Mouse (Mus musculus) limb, embryonic 14.5 days (tissue): Measurements from ENCODE around the gene Cdkl4. TPM values are rescaled to one million over a fixed set of nuclear protein-coding genes. Genes with fewer than 3 reads are reported as not detected.

Source experiments
- ATAC-seq: fragments of 200-750 bp; cut with Nextera tagmentation; 2 replicates; pipeline ENCODE4 v1.8.0; 2017; ENCODE audit warnings: low read depth, moderate number of reproducible peaks, moderate TSS enrichment; ENCODE audit not compliant: low FRiP score
- DNase-seq: peaks from one replicate; pipeline ENCODE4 v3.0.0-alpha.2; 2015; ENCODE audit warnings: low spot score
- H3K27ac ChIP-seq: fragments of 300-500 bp; sonication (generic); replicated peaks from 2 replicates; pipeline ENCODE4 v1.5.1; 2014; ENCODE audit warnings: low read depth, mild to moderate bottlenecking, low read length, moderate library complexity, mixed read lengths
- H3K27me3 ChIP-seq: fragments of 300-500 bp; sonication (generic); 2 replicates; pipeline ENCODE4 v1.6.1; 2014; ENCODE audit warnings: low read length, mixed read lengths; ENCODE audit not compliant: control insufficient read depth, insufficient read depth
- H3K36me3 ChIP-seq: fragments of 300-500 bp; sonication (generic); 2 replicates; pipeline ENCODE4 v1.6.1; 2014; ENCODE audit warnings: mild to moderate bottlenecking, low read length, moderate library complexity, mixed read lengths; ENCODE audit not compliant: control insufficient read depth, insufficient read depth
- H3K4me1 ChIP-seq: fragments of 300-500 bp; sonication (generic); 2 replicates; pipeline ENCODE4 v1.6.1; 2014; ENCODE audit warnings: antibody characterized with exemption, low read length, mixed read lengths; ENCODE audit not compliant: control insufficient read depth, insufficient read depth
- H3K4me2 ChIP-seq: fragments of 300-500 bp; sonication (generic); replicated peaks from 2 replicates; pipeline ENCODE4 v1.6.1; 2014; ENCODE audit warnings: low read depth, mild to moderate bottlenecking, low read length, moderate library complexity; ENCODE audit not compliant: severe bottlenecking
- H3K4me3 ChIP-seq: fragments of 300-500 bp; sonication (generic); replicated peaks from 2 replicates; pipeline ENCODE4 v1.5.1; 2014; ENCODE audit warnings: low read length
- H3K9ac ChIP-seq: fragments of 300-500 bp; sonication (generic); 2 replicates; pipeline ENCODE4 v1.6.1; 2014; ENCODE audit warnings: mild to moderate bottlenecking, low read depth, low read length, moderate library complexity; ENCODE audit not compliant: severe bottlenecking
- H3K9me3 ChIP-seq: fragments of 300-500 bp; sonication (generic); 2 replicates; pipeline ENCODE4 v1.6.1; 2016; ENCODE audit warnings: low read length; ENCODE audit not compliant: control insufficient read depth
- POLR2A ChIP-seq: fragments of 200-500 bp; IDR thresholded peaks from 2 replicates; pipeline ENCODE4 v1.8.0; 2012; ENCODE audit warnings: inconsistent platforms, mild to moderate bottlenecking, moderate library complexity, borderline replicate concordance; ENCODE audit not compliant: insufficient read depth, insufficient read length; ENCODE audit errors: extremely low read depth
- WGBS: fragments of 180-500 bp; shearing (Covaris S2); extraction: QIAGEN DNeasy Blood & Tissue Kit; methylation state at CpG from one replicate; pipeline ENCODE4 v1.1.7; 2014; 5-methylcytosine and 5-hydroxymethylcytosine counted together
- polyA plus RNA-seq, 2 experiments: library from polyadenylated mRNA; depleted of rRNA in 1 of 2; stranded (reverse) in 1 of 2; unstranded in 1 of 2; fragments of >200 nt; fragmentation: Nextera tagmentation in 1 of 2; extraction: Ambion mirVana in 1 of 2; gene quantifications; 2 replicates each; pipeline versions ENCODE4 v1.2.1 to v1.2.3; 2012 to 2014

Cdkl4 gene
- polyA plus RNA-seq, 2 experiments: 0.06 to 0.26 TPM

GRCm38 (mm10) chr17:80485160-80485559, 92.5 kb downstream of the Cdkl4 start:
- Histone ChIP-seq H3K9me3 (no peaks in the 10 kb centered on the region), H3K4me3 (no peak overlapping the region), H3K9ac (no peak overlapping the region), H3K4me1 (peaks cover 7% of the 10 kb centered on the region; the same call in 1 of the 2 replicates), H3K36me3 (no peaks in the 10 kb centered on the region), H3K4me2 (no peak overlapping the region), H3K27ac (no peak overlapping the region), H3K27me3 (no peaks in the 10 kb centered on the region)
- no peak for TF ChIP-seq POLR2A
- no peak for ATAC-seq
- no peak for DNase-seq
- WGBS: 88% methylated on average over 5 of the region's 5 CpGs

GRCm38 (mm10) chr17:80480855-80481224, 96.8 kb downstream of the Cdkl4 start:
- Histone ChIP-seq H3K27me3 (no peaks in the 10 kb centered on the region), H3K9ac (peak overlapping the region; percentile 91)
- 51% methylated on average over 7 of the region's 7 CpGs for WGBS

GRCm38 (mm10) chr17:80480031-80480854, 97.4 kb downstream of the Cdkl4 start, which contains the start of gene Sos1:
Gene Sos1, minus strand, starts transcription at chr17:80480453.
- DNase-seq: peak; percentile 93
- ATAC-seq: peak; percentile 88
- TF ChIP-seq POLR2A: peak; percentile 64; the same call in 1 of the 2 replicates

More at GRCm38 (mm10) chr17:80480855-80481224, 96.8 kb downstream of the Cdkl4 start:
- Histone ChIP-seq H3K4me2 (peak overlapping the region; percentile 80), H3K4me1 (peaks cover 14% of the 10 kb centered on the region), H3K27ac (no peak overlapping the region), H3K4me3 (peak overlapping the region; percentile 89), H3K9me3 (no peaks in the 10 kb centered on the region), H3K36me3 (no peaks in the 10 kb centered on the region)
- no peak for ATAC-seq
- TF ChIP-seq POLR2A: no peak
- no peak for DNase-seq

GRCm38 (mm10) chr17:80479295-80480030, 98.2 kb downstream of the Cdkl4 start:
- H3K27me3 ChIP-seq: no peaks in the 10 kb centered on the region
- DNase-seq (peak; percentile 45), ATAC-seq (peak; percentile 14; the same call in 1 of the 2 replicates)
- H3K9me3 ChIP-seq: no peaks in the 10 kb centered on the region
- H3K9ac ChIP-seq: peak overlapping the region; percentile 91
- WGBS: 1% methylated on average over 65 of the region's 71 CpGs
- TF ChIP-seq POLR2A: no peak
- H3K36me3 ChIP-seq: no peaks in the 10 kb centered on the region
- peak overlapping the region; percentile 89 for H3K4me3 ChIP-seq
- H3K4me1 ChIP-seq: peaks cover 14% of the 10 kb centered on the region
- H3K27ac ChIP-seq: peak overlapping the region; percentile 92
- peak overlapping the region; percentile 80 for H3K4me2 ChIP-seq

More at GRCm38 (mm10) chr17:80480031-80480854, 97.4 kb downstream of the Cdkl4 start, which contains the start of gene Sos1:
- H3K4me3 ChIP-seq: peak within 1 kb of the TSS; percentile 89
- H3K27me3 ChIP-seq: no peaks in the 10 kb centered on the region
- H3K27ac ChIP-seq: peak within 1 kb of the TSS; percentile 92
- WGBS: under 1% methylated on average over 40 of the region's 90 CpGs
- peaks cover 14% of the 10 kb centered on the region for H3K4me1 ChIP-seq
- H3K9ac ChIP-seq: peak within 1 kb of the TSS; percentile 91
- H3K9me3 ChIP-seq: no peaks in the 10 kb centered on the region
- H3K4me2 ChIP-seq: peak within 1 kb of the TSS; percentile 80
- H3K36me3 ChIP-seq: no peaks in the 10 kb centered on the region

GRCm38 (mm10) chr17:80477679-80478078, 99.9 kb downstream of the Cdkl4 start:
- Histone ChIP-seq H3K4me3 (no peak overlapping the region), H3K36me3 (no peaks in the 10 kb centered on the region), H3K9me3 (no peaks in the 10 kb centered on the region), H3K4me1 (peaks cover 14% of the 10 kb centered on the region), H3K9ac (no peak overlapping the region), H3K4me2 (no peak overlapping the region), H3K27ac (no peak overlapping the region), H3K27me3 (no peaks in the 10 kb centered on the region)
- DNase-seq: no peak
- 90% methylated on average over 2 of the region's 2 CpGs for WGBS
- ATAC-seq: no peak
- no peak for TF ChIP-seq POLR2A
